13 mouse cellular contexts compared by ENCODE assay signal in the genomic region with DNA sequence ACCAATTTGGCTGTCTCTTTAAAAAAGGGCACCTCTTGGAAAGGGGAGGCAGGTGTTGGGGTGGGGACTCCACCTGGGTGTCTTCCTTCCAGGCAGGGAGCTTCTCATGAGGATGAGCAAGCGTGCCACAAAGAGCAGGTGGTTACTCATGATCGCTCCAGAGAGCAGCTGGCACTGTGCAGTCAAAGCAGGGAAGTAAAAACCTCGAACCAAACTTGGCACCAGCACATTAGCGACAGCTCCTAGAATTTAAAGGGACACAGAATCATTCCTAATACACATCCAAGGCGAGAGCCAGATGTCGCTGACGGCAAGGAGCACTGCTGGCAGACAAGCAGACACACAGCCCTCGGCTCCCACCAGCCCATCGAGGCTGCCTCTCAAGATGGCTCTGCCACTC.
DNase-seq lines count a peak whose midpoint lies in the region; TF ChIP-seq lines count a peak whose summit lies in the region.
"Had no signal": no experiment of that assay in that cellular context is flagged by ENCODE, and none has a peak within 500 bp of the region (broad histone marks: within the 10 kb centered on the region; RNA-seq: fewer than 3 reads in every experiment).

No protein-coding gene starts in this region.

- DNase-seq in heart, postnatal 10 days, result peak; percentile 34 to 37
- no peak for DNase-seq in heart, adult 8-10 months (ENCODE audit: low spot score)
- DNase-seq in cerebellum, adult 11 months, result peak; percentile 59
- DNase-seq in frontal cortex, postnatal 14 days (ENCODE audit: low spot score in 2 of 2), result peak; percentile 18 to 20
- DNase-seq in kidney, postnatal 25 days, result no peak
- no peak for DNase-seq in neural tube, embryonic 10.5 days (ENCODE audit: extremely low spot score, low spot score)
- DNase-seq in kidney, postnatal 4 days, result no peak
- DNase-seq: adrenal gland, adult 8-10 months; thymus, postnatal 4 days had no signal

- H3ac ChIP-seq in myocyte (ENCODE audit: control insufficient read depth, insufficient read length), result no peak overlapping the region

- TF ChIP-seq POLR2A in myocyte (IDR thresholded peaks at IDR 0.05; ENCODE audit: insufficient read length, low read depth), result no peak

- no peak overlapping the region for H3K4me2 ChIP-seq in myocyte (ENCODE audit: low read depth)
- H3K4me2 ChIP-seq: hindbrain, embryonic 12.5 days; neural tube, embryonic 15.5 days had no signal

- intact Hi-C loops in heart, postnatal 10 days (cut with DNase I), result no loop called here

- H3K36me3 ChIP-seq in myocyte (ENCODE audit: control insufficient read depth, insufficient read depth), result no peaks in the 10 kb centered on the region
- H3K36me3 ChIP-seq: hindbrain, embryonic 12.5 days; neural tube, embryonic 15.5 days had no signal

- H3K4me3 ChIP-seq in myocyte, result no peak overlapping the region
- H3K4me3 ChIP-seq: heart, adult 2 months; hindbrain, embryonic 12.5 days; neural tube, embryonic 15.5 days had no signal

- H3K79me2 ChIP-seq in myocyte (ENCODE audit: control insufficient read depth, insufficient read depth), result no peaks in the 10 kb centered on the region

- peaks cover 15% of the 10 kb centered on the region for H3K27me3 ChIP-seq in myocyte (ENCODE audit: control insufficient read depth, insufficient read depth, insufficient read length)
- H3K27me3 ChIP-seq: hindbrain, embryonic 12.5 days; neural tube, embryonic 15.5 days had no signal

TF ChIP-seq in myocyte, 11 proteins besides CTCF, POLR2A, EP300 and RAD21:
- TF ChIP-seq MYOG (IDR thresholded peaks at IDR 0.05; ENCODE audit: control insufficient read depth in 1 of 3, insufficient read depth in 1 of 3, insufficient read length in 2 of 3, low read depth in 2 of 3) (peak in 2 of 3 experiments; percentile 68 to 83), MAX (IDR thresholded peaks at IDR 0.05; ENCODE audit: low read depth) (no peak), MYOD1 (IDR thresholded peaks at IDR 0.05; ENCODE audit: control insufficient read depth in 1 of 3, insufficient read length in 2 of 3, low read depth in 2 of 3) (peak in 2 of 3 experiments; percentile 59 to 74)
TF ChIP-seq in myocyte: peak in this region for 2.

Comparison
In these comparisons a context has a peak if more than half of its experiments do, and no peak if none do; other contexts are left out.
1. DNase-seq: peak in heart, postnatal 10 days (2 of 2), cerebellum, adult 11 months (single experiment) and frontal cortex, postnatal 14 days (2 of 2); none in heart, adult 8-10 months (single experiment), kidney, postnatal 25 days (0 of 2), neural tube, embryonic 10.5 days (single experiment) and kidney, postnatal 4 days (0 of 2).